Mouse (Mus musculus) liver, adult 2 months (tissue): ENCODE data around the gene Khdc3.

Source experiments
- CTCF ChIP-seq: fragments of 200-500 bp; IDR thresholded peaks from 2 replicates; pipeline ENCODE4 v1.5.1; 2011; ENCODE audit warnings: low read depth, low read length, control low read depth
- POLR2A ChIP-seq: fragments of 200-500 bp; IDR thresholded peaks from 2 replicates; pipeline ENCODE4 v1.6.1; 2011; ENCODE audit warnings: low read length, control low read depth; ENCODE audit not compliant: insufficient read depth; ENCODE audit errors: extremely low read depth

DNA sequence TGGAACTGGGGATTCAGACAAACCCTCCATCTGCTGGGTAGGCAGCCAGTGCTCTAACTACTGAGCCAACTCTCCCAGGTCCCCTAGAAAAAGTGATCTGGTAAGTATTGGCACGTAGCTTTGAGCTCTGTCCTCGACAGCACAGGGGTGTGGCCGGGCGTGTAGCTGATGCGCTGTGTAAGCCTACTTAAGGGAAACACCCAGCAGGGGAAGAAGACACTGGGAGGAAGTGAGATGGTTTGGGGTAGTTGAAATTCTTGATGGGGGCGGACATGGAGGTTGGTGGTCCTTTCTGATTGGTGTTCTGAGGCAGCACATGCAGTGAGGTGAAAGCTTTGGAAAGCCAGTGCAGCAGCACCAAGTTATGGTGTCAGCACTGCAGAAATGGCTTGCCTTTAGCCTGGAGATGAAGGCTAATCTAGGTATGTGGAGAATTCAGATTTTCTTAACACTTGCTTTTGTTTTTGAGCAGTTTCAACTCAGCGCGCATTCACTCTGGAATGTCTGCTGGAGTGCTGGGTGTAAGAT is 23.5 kb downstream of the Khdc3 start:
- TF ChIP-seq POLR2A (no peak), CTCF (no peak)
